Mouse (Mus musculus) midbrain, embryonic 11.5 days (tissue): ENCODE measurements around the gene Cd52. TPM values are rescaled to one million over a fixed set of nuclear protein-coding genes. Genes with fewer than 3 reads are reported as not detected.

Experiments used
- ATAC-seq: fragments of 200-750 bp; cut with Nextera tagmentation; 2 replicates; pipeline ENCODE4 v1.8.0; 2017; ENCODE audit warnings: moderate TSS enrichment, moderate library complexity; ENCODE audit not compliant: low FRiP score
- DNase-seq: peaks from one replicate; pipeline ENCODE4 v3.0.0; 2015; ENCODE audit warnings: low spot score; ENCODE audit errors: missing footprints
- H3K27ac ChIP-seq: fragments of 300-500 bp; sonication (generic); 2 replicates; pipeline ENCODE4 v1.5.1; 2014; ENCODE audit warnings: low read depth, low read length
- H3K27me3 ChIP-seq: fragments of 300-500 bp; sonication (generic); 2 replicates; pipeline ENCODE4 v1.6.1; 2014; ENCODE audit warnings: mild to moderate bottlenecking, low read length, moderate library complexity, mixed read lengths; ENCODE audit not compliant: control insufficient read depth, insufficient read depth
- H3K36me3 ChIP-seq: fragments of 300-500 bp; sonication (generic); 2 replicates; pipeline ENCODE4 v1.6.1; 2014; ENCODE audit warnings: mild to moderate bottlenecking, low read length, moderate library complexity, mixed read lengths; ENCODE audit not compliant: control insufficient read depth, insufficient read depth
- H3K4me1 ChIP-seq: fragments of 300-500 bp; sonication (generic); 2 replicates; pipeline ENCODE4 v1.6.1; 2014; ENCODE audit warnings: low read length; ENCODE audit not compliant: control insufficient read depth, insufficient read depth
- H3K4me2 ChIP-seq: fragments of 300-500 bp; sonication (generic); 2 replicates; pipeline ENCODE4 v1.6.1; 2014; ENCODE audit warnings: mild to moderate bottlenecking, moderate library complexity
- H3K4me3 ChIP-seq: fragments of 300-500 bp; sonication (generic); 2 replicates; pipeline ENCODE4 v1.5.1; 2014; ENCODE audit warnings: low read depth, low read length
- H3K9ac ChIP-seq: fragments of 300-500 bp; sonication (generic); 2 replicates; pipeline ENCODE4 v1.6.1; 2014; ENCODE audit warnings: low read length
- H3K9me3 ChIP-seq: fragments of 300-500 bp; sonication (generic); 2 replicates; pipeline ENCODE4 v1.6.1; 2016; ENCODE audit warnings: low read length; ENCODE audit not compliant: control insufficient read depth
- whole genome bisulfite sequencing: fragments of 180-500 bp; shearing (Covaris S2); extraction: QIAGEN DNeasy Blood & Tissue Kit; methylation state at CpG from one replicate; pipeline ENCODE4 v1.1.7; 2014; 5-methylcytosine and 5-hydroxymethylcytosine counted together
- polyA plus RNA-seq: library from polyadenylated mRNA; unstranded; fragments of >200 nt; fragmentation: Nextera tagmentation; extraction: Ambion mirVana; gene quantifications from 2 replicates; pipeline ENCODE4 v1.2.1, GENCODE M21; 2014

Gene Cd52
- polyA plus RNA-seq, 1 experiment from 2014 or later, result 4.3 TPM

DNA sequence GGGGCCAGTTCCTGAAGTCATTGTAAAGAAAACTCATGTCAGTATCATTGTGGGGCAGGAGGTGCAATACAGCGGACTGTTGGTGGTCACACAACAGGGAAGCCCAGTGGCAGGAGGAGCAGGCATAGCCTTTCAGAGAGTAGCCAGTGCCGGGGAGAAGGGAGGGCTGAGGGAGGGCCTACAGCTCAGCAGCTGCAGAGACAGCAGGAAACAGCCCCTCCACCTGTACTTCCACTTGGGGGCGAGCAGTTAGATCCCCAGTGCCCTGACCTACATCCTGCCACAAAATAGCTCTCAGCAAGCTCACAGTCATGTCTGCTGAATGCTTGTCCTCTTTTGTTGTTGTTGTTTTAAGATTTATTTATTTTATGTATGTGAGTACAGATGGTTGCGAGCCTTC, 26.7 kb upstream of the Cd52 start:
- H3K36me3 ChIP-seq, result no peaks in the 10 kb centered on the region
- WGBS, result 55% methylated on average over 4 of the region's 4 CpGs
- no peak for ATAC-seq
- no peaks in the 10 kb centered on the region for H3K4me1 ChIP-seq
- H3K9me3 ChIP-seq, result no peaks in the 10 kb centered on the region
- H3K27me3 ChIP-seq, result no peaks in the 10 kb centered on the region
- H3K27ac ChIP-seq, result no peak overlapping the region
- H3K4me2 ChIP-seq, result no peak overlapping the region
- no peak overlapping the region for H3K9ac ChIP-seq
- no peak overlapping the region for H3K4me3 ChIP-seq
- DNase-seq, result peak; percentile 79

- no peak overlapping the region for H3K9ac ChIP-seq
- H3K9me3 ChIP-seq, result no peaks in the 10 kb centered on the region
- no peaks in the 10 kb centered on the region for H3K36me3 ChIP-seq
- H3K4me1 ChIP-seq, result no peaks in the 10 kb centered on the region
- WGBS, result 80% methylated on average over 4 of the region's 4 CpGs
- no peaks in the 10 kb centered on the region for H3K27me3 ChIP-seq
- DNase-seq (no peak), ATAC-seq (no peak)
- H3K4me3 ChIP-seq, result no peak overlapping the region
- H3K4me2 ChIP-seq, result no peak overlapping the region
- no peak overlapping the region for H3K27ac ChIP-seq
Measured at GRCm38 (mm10) chr4:134120916-134121315, 26.0 kb upstream of the Cd52 start.

GRCm38 (mm10) chr4:134120192-134120805, 25.4 kb upstream of the Cd52 start:
- H3K27me3 ChIP-seq, result no peaks in the 10 kb centered on the region
- H3K4me2 ChIP-seq, result no peak overlapping the region
- DNase-seq (peak; percentile 73), ATAC-seq (no peak)
- H3K4me3 ChIP-seq, result no peak overlapping the region
- H3K4me1 ChIP-seq, result no peaks in the 10 kb centered on the region
- H3K9ac ChIP-seq, result no peak overlapping the region
- no peaks in the 10 kb centered on the region for H3K36me3 ChIP-seq
- H3K27ac ChIP-seq, result no peak overlapping the region
- WGBS, result 79% methylated on average over 6 of the region's 6 CpGs
- H3K9me3 ChIP-seq, result no peaks in the 10 kb centered on the region

DNA sequence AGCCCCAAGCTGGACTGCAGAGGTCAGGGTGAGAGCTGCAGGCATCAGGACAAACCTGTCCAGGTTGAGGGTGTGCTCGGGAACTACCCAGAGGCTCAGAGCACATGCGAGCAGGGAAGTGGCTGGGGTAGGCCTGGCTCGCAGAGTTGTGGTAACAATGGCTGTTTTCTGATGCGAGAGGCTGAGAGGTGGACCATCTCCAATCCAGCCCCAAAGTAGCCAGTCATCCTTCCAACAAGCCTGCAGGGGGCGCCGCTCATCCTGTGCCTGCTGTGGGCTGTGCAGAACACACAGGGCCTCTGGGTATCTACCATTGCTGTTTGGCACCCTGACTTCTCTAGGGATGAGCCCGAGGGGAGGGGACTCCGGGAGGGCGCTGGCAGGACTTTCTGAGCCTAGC, 24.8 kb upstream of the Cd52 start:
- ATAC-seq (no peak), DNase-seq (peak; percentile 86)
- Histone ChIP-seq H3K4me2 (no peak overlapping the region), H3K4me1 (no peaks in the 10 kb centered on the region), H3K9ac (no peak overlapping the region), H3K27me3 (no peaks in the 10 kb centered on the region), H3K27ac (no peak overlapping the region), H3K4me3 (no peak overlapping the region), H3K36me3 (no peaks in the 10 kb centered on the region), H3K9me3 (no peaks in the 10 kb centered on the region)
- WGBS, result 68% methylated on average over 9 of the region's 9 CpGs

DNA sequence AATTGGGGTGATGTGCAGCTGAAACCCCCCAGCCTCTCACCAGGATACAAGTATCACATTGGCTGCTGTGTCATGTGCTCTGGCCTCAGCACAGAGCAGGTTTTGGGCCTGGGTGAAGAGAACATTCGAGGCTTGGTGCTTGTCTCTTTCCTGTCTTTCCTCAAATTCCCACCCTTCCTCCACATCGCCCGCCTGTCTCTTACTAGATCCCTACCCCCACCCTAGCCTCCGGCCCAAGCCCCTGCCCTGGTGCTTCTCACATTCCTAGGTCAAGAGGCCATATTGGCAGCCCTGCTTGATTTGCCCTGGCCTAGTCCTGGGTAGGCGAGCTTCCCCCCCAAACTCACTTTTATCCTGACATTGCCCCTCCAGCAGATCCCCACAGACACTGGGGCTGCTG, 24.2 kb upstream of the Cd52 start:
- Histone ChIP-seq H3K36me3 (no peaks in the 10 kb centered on the region), H3K9ac (no peak overlapping the region; the same call in 1 of the 2 replicates), H3K4me3 (no peak overlapping the region), H3K27me3 (no peaks in the 10 kb centered on the region), H3K9me3 (no peaks in the 10 kb centered on the region), H3K4me1 (peaks cover under 1% of the 10 kb centered on the region; the same call in 1 of the 2 replicates), H3K4me2 (no peak overlapping the region), H3K27ac (no peak overlapping the region)
- DNase-seq, result peak; percentile 67
- ATAC-seq, result no peak
- WGBS, result 78% methylated on average over 5 of the region's 5 CpGs

GRCm38 (mm10) chr4:134118126-134118800, 23.4 kb upstream of the Cd52 start:
- H3K27ac ChIP-seq, result no peak overlapping the region
- H3K9me3 ChIP-seq, result no peaks in the 10 kb centered on the region
- peaks cover 8% of the 10 kb centered on the region for H3K4me1 ChIP-seq
- no peak overlapping the region for H3K4me2 ChIP-seq
- H3K27me3 ChIP-seq, result no peaks in the 10 kb centered on the region
- no peak overlapping the region for H3K9ac ChIP-seq
- H3K4me3 ChIP-seq, result no peak overlapping the region
- DNase-seq, result no peak
- ATAC-seq, result no peak
- WGBS, result 76% methylated on average over 14 of the region's 14 CpGs
- H3K36me3 ChIP-seq, result no peaks in the 10 kb centered on the region

- 90% methylated on average over 8 of the region's 8 CpGs for WGBS
- H3K4me3 ChIP-seq, result no peak overlapping the region
- H3K9ac ChIP-seq, result no peak overlapping the region
- H3K36me3 ChIP-seq, result no peaks in the 10 kb centered on the region
- no peak overlapping the region for H3K4me2 ChIP-seq
- H3K27ac ChIP-seq, result no peak overlapping the region
- H3K4me1 ChIP-seq, result peaks cover 12% of the 10 kb centered on the region
- peak; percentile 77 for DNase-seq
- ATAC-seq, result no peak
- no peaks in the 10 kb centered on the region for H3K27me3 ChIP-seq
- H3K9me3 ChIP-seq, result no peaks in the 10 kb centered on the region
Measured at GRCm38 (mm10) chr4:134117012-134117411, 22.1 kb upstream of the Cd52 start.

GRCm38 (mm10) chr4:134116501-134116900, 21.6 kb upstream of the Cd52 start:
- H3K9me3 ChIP-seq, result no peaks in the 10 kb centered on the region
- no peak overlapping the region for H3K27ac ChIP-seq
- H3K4me3 ChIP-seq, result no peak overlapping the region
- no peaks in the 10 kb centered on the region for H3K36me3 ChIP-seq
- no peak for DNase-seq
- WGBS, result 90% methylated on average over 2 of the region's 2 CpGs
- H3K27me3 ChIP-seq, result no peaks in the 10 kb centered on the region
- no peak for ATAC-seq
- no peak overlapping the region for H3K4me2 ChIP-seq
- no peak overlapping the region for H3K9ac ChIP-seq
- H3K4me1 ChIP-seq, result peaks cover 12% of the 10 kb centered on the region

GRCm38 (mm10) chr4:134115215-134116144, 20.6 kb upstream of the Cd52 start:
- Histone ChIP-seq H3K4me2 (no peak overlapping the region), H3K36me3 (no peaks in the 10 kb centered on the region), H3K27me3 (no peaks in the 10 kb centered on the region), H3K9me3 (no peaks in the 10 kb centered on the region), H3K9ac (no peak overlapping the region), H3K4me1 (peaks cover 12% of the 10 kb centered on the region), H3K4me3 (no peak overlapping the region), H3K27ac (no peak overlapping the region)
- ATAC-seq (no peak), DNase-seq (no peak)
- 90% methylated on average over 16 of the region's 16 CpGs for WGBS
